Mouse (Mus musculus) MEL (cell line): ENCODE data around the gene Cfdp1. TPM values are rescaled to one million over a fixed set of nuclear protein-coding genes. Genes with fewer than 3 reads are reported as not detected.
A peak's percentile ranks its signal among the peaks of the same experiment; 100 is the strongest.

ENCODE experiments used
- DNase-seq: peaks from one replicate; pipeline ENCODE4 v3.0.0; 2011; ENCODE audit warnings: low read depth, low spot score
- H3K27ac ChIP-seq: 2 replicates; pipeline ENCODE4 v1.5.1; 2012; ENCODE audit warnings: low read depth, mild to moderate bottlenecking, control low read depth, low read length, moderate library complexity; ENCODE audit not compliant: control insufficient read depth
- H3K27me3 ChIP-seq, 2 experiments: fragments of 150-350 bp in 1 of 2; sonication (generic) in 1 of 2; 2 replicates each; pipeline ENCODE4 v1.6.1; 2012; ENCODE audit warnings: low read length in 2 of 2, mild to moderate bottlenecking in 2 of 2, improper control_type of control experiment in 1 of 2, moderate library complexity in 1 of 2; ENCODE audit not compliant: insufficient read depth in 2 of 2, control insufficient read depth in 1 of 2
- H3K36me3 ChIP-seq, 2 experiments: 2 replicates each; pipeline ENCODE4 v1.6.1; 2012 to 2014; ENCODE audit warnings: low read length in 2 of 2, improper control_type of control experiment in 1 of 2, inconsistent platforms in 1 of 2, mild to moderate bottlenecking in 1 of 2; ENCODE audit not compliant: insufficient read depth in 2 of 2, control insufficient read depth in 1 of 2
- H3K4me1 ChIP-seq, 2 experiments: fragments of 150-350 bp in 1 of 2; sonication (generic) in 1 of 2; 2 replicates each; pipeline ENCODE4 v1.6.1; 2012; ENCODE audit warnings: low read length in 2 of 2, improper control_type of control experiment in 1 of 2, mild to moderate bottlenecking in 1 of 2; ENCODE audit not compliant: insufficient read depth in 2 of 2, control insufficient read depth in 1 of 2
- H3K4me3 ChIP-seq, 2 experiments: fragments of 150-350 bp in 1 of 2; sonication (generic) in 1 of 2; 2 replicates each; pipeline ENCODE4 v1.5.1; 2012; ENCODE audit warnings: low read depth in 2 of 2, low read length in 2 of 2, mild to moderate bottlenecking in 2 of 2, moderate library complexity in 2 of 2, control low read depth in 1 of 2, improper control_type of control experiment in 1 of 2; ENCODE audit not compliant: control insufficient read depth in 1 of 2, insufficient read depth in 1 of 2
- H3K79me2 ChIP-seq: 2 replicates; pipeline ENCODE4 v1.6.1; 2012; ENCODE audit warnings: mild to moderate bottlenecking, low read length, moderate library complexity; ENCODE audit not compliant: control insufficient read depth, poor library complexity, insufficient read depth
- H3K9ac ChIP-seq: 2 replicates; pipeline ENCODE4 v1.6.1; 2012; ENCODE audit warnings: low read depth, mild to moderate bottlenecking, control low read depth, low read length, moderate library complexity; ENCODE audit not compliant: control insufficient read depth, poor library complexity, severe bottlenecking
- H3K9me3 ChIP-seq: fragments of 150-350 bp; sonication (generic); replicated peaks from 2 replicates; pipeline ENCODE4 v1.6.1; 2012; ENCODE audit warnings: mild to moderate bottlenecking, low read length, improper control_type of control experiment, moderate library complexity; ENCODE audit not compliant: insufficient read depth
- BHLHE40 ChIP-seq: IDR thresholded peaks from 2 replicates; pipeline ENCODE4 v1.6.1; 2012; ENCODE audit warnings: low read depth, mild to moderate bottlenecking, inconsistent platforms, low read length, improper control_type of control experiment, borderline replicate concordance
- CHD1 ChIP-seq: IDR thresholded peaks from 2 replicates; pipeline ENCODE4 v1.6.1; 2012; ENCODE audit warnings: low read depth, mild to moderate bottlenecking, inconsistent platforms, low read length, improper control_type of control experiment
- CHD2 ChIP-seq: IDR thresholded peaks from 2 replicates; pipeline ENCODE4 v1.6.1; 2011; ENCODE audit warnings: low read length, improper control_type of control experiment
- CTCF ChIP-seq, 3 experiments: IDR thresholded peaks in 2 of 3; conservative IDR thresholded peaks in 1 of 3; 2 replicates each; pipeline ENCODE4 v1.5.1; 2011 to 2012; ENCODE audit warnings: low read length in 3 of 3, low read depth in 2 of 3, mild to moderate bottlenecking in 2 of 3, improper control_type of control experiment in 1 of 3, inconsistent platforms in 1 of 3, mixed read lengths in 1 of 3, moderate library complexity in 1 of 3; ENCODE audit not compliant: control insufficient read depth in 1 of 3, insufficient read depth in 1 of 3, poor library complexity in 1 of 3, severe bottlenecking in 1 of 3
- E2F4 ChIP-seq: IDR thresholded peaks from 2 replicates; pipeline ENCODE4 v1.6.1; 2011; ENCODE audit warnings: low read depth, low read length, improper control_type of control experiment, borderline replicate concordance
- ELF1 ChIP-seq: IDR thresholded peaks from 2 replicates; pipeline ENCODE4 v1.6.1; 2014; ENCODE audit warnings: low read depth, mild to moderate bottlenecking, inconsistent platforms, low read length, improper control_type of control experiment, moderate library complexity
- ETS1 ChIP-seq: IDR thresholded peaks from 2 replicates; pipeline ENCODE4 v1.6.1; 2012; ENCODE audit warnings: low read depth, mild to moderate bottlenecking, inconsistent platforms, low read length, improper control_type of control experiment, moderate library complexity
- GABPA ChIP-seq: IDR thresholded peaks from 2 replicates; pipeline ENCODE4 v1.6.1; 2012; ENCODE audit warnings: low read depth, mild to moderate bottlenecking, inconsistent platforms, low read length, improper control_type of control experiment, moderate library complexity
- GATA1 ChIP-seq: IDR thresholded peaks from 2 replicates; pipeline ENCODE4 v1.6.1; 2011; ENCODE audit warnings: low read depth, low read length, improper control_type of control experiment
- HCFC1 ChIP-seq: IDR thresholded peaks from 2 replicates; pipeline ENCODE4 v1.6.1; 2012; ENCODE audit warnings: low read depth, mild to moderate bottlenecking, inconsistent platforms, low read length, improper control_type of control experiment, moderate library complexity
- JUND ChIP-seq: IDR thresholded peaks from 2 replicates; pipeline ENCODE4 v1.6.1; 2011; ENCODE audit warnings: low read depth, mild to moderate bottlenecking, improper control_type of control experiment, low read length
- KAT2A ChIP-seq: conservative IDR thresholded peaks from 2 replicates; pipeline ENCODE4 v1.6.1; 2012; ENCODE audit warnings: low read depth, low read length, improper control_type of control experiment, inconsistent platforms
- MAFK ChIP-seq: IDR thresholded peaks from 2 replicates; pipeline ENCODE4 v1.6.1; 2011; ENCODE audit warnings: low read depth, mild to moderate bottlenecking, low read length, improper control_type of control experiment, borderline replicate concordance
- MAX ChIP-seq: IDR thresholded peaks from 2 replicates; pipeline ENCODE4 v1.6.1; 2011; ENCODE audit warnings: low read length, improper control_type of control experiment
- MAZ ChIP-seq: IDR thresholded peaks from 2 replicates; pipeline ENCODE4 v1.6.1; 2012; ENCODE audit warnings: low read depth, mild to moderate bottlenecking, inconsistent platforms, low read length, improper control_type of control experiment
- MEF2A ChIP-seq: IDR thresholded peaks from 2 replicates; pipeline ENCODE4 v1.6.1; 2014; ENCODE audit warnings: low read depth, mild to moderate bottlenecking, inconsistent platforms, low read length, improper control_type of control experiment; ENCODE audit not compliant: poor library complexity, insufficient replicate concordance, severe bottlenecking; ENCODE audit errors: extremely low read depth
- MXI1 ChIP-seq: IDR thresholded peaks from 2 replicates; pipeline ENCODE4 v1.6.1; 2011; ENCODE audit warnings: mild to moderate bottlenecking, low read depth, low read length, improper control_type of control experiment
- MYB ChIP-seq: IDR thresholded peaks from 2 replicates; pipeline ENCODE4 v1.6.1; 2011; ENCODE audit warnings: mild to moderate bottlenecking, low read depth, low read length, improper control_type of control experiment
- MYC ChIP-seq: IDR thresholded peaks from 2 replicates; pipeline ENCODE4 v1.6.1; 2011; ENCODE audit warnings: low read depth, mild to moderate bottlenecking, low read length, improper control_type of control experiment, moderate library complexity
- NELFE ChIP-seq: IDR thresholded peaks from 2 replicates; pipeline ENCODE4 v1.6.1; 2011; ENCODE audit warnings: low read depth, low read length, improper control_type of control experiment
- NRF1 ChIP-seq: IDR thresholded peaks from 2 replicates; pipeline ENCODE4 v1.6.1; 2014; ENCODE audit warnings: low read depth, mild to moderate bottlenecking, inconsistent platforms, low read length, improper control_type of control experiment, moderate library complexity; ENCODE audit not compliant: poor library complexity, insufficient read depth, severe bottlenecking
- POLR2A ChIP-seq, 2 experiments: IDR thresholded peaks; 2 replicates each; pipeline ENCODE4 v1.6.1; 2011 to 2012; ENCODE audit warnings: low read length in 2 of 2, mild to moderate bottlenecking in 2 of 2, control low read depth in 1 of 2, improper control_type of control experiment in 1 of 2, low read depth in 1 of 2, moderate library complexity in 1 of 2; ENCODE audit not compliant: control insufficient read depth in 1 of 2, insufficient read depth in 1 of 2, poor library complexity in 1 of 2
- POLR2AphosphoS5 ChIP-seq: IDR thresholded peaks from 2 replicates; pipeline ENCODE4 v1.6.1; 2012; ENCODE audit warnings: low read depth, borderline replicate concordance, mild to moderate bottlenecking, inconsistent platforms, low read length, moderate library complexity, mixed read lengths
- RAD21 ChIP-seq: IDR thresholded peaks from 2 replicates; pipeline ENCODE4 v1.6.1; 2011; ENCODE audit warnings: mild to moderate bottlenecking, low read depth, low read length, improper control_type of control experiment
- RCOR1 ChIP-seq: IDR thresholded peaks from 2 replicates; pipeline ENCODE4 v1.6.1; 2012; ENCODE audit warnings: low read depth, mild to moderate bottlenecking, inconsistent platforms, low read length, improper control_type of control experiment
- SIN3A ChIP-seq: IDR thresholded peaks from 2 replicates; pipeline ENCODE4 v1.6.1; 2012; ENCODE audit warnings: low read length, improper control_type of control experiment, inconsistent platforms
- SMC3 ChIP-seq: IDR thresholded peaks from 2 replicates; pipeline ENCODE4 v1.6.1; 2011; ENCODE audit warnings: low read depth, low read length, improper control_type of control experiment
- TAL1 ChIP-seq: IDR thresholded peaks from 2 replicates; pipeline ENCODE4 v1.6.1; 2012; ENCODE audit warnings: mild to moderate bottlenecking, inconsistent platforms, low read length, moderate library complexity, mixed read lengths
- TBP ChIP-seq: IDR thresholded peaks from 2 replicates; pipeline ENCODE4 v1.8.0; 2011; ENCODE audit warnings: low read depth, low read length, improper control_type of control experiment
- TCF12 ChIP-seq: IDR thresholded peaks from 2 replicates; pipeline ENCODE4 v1.6.1; 2014; ENCODE audit warnings: low read depth, mild to moderate bottlenecking, inconsistent platforms, low read length, improper control_type of control experiment, moderate library complexity
- UBTF ChIP-seq: IDR thresholded peaks from 2 replicates; pipeline ENCODE4 v1.6.1; 2012; ENCODE audit warnings: low read depth, mild to moderate bottlenecking, inconsistent platforms, low read length, improper control_type of control experiment, moderate library complexity, borderline replicate concordance; ENCODE audit not compliant: insufficient read depth
- USF2 ChIP-seq, 2 experiments: IDR thresholded peaks; 2 replicates each; pipeline ENCODE4 v1.6.1; 2011 to 2012; ENCODE audit warnings: improper control_type of control experiment in 2 of 2, low read length in 2 of 2, borderline replicate concordance in 1 of 2, inconsistent platforms in 1 of 2, low read depth in 1 of 2, mild to moderate bottlenecking in 1 of 2; ENCODE audit not compliant: insufficient read depth in 1 of 2
- ZC3H11A ChIP-seq: IDR thresholded peaks from 2 replicates; pipeline ENCODE4 v1.6.1; 2012; ENCODE audit warnings: low read depth, mild to moderate bottlenecking, inconsistent platforms, low read length, improper control_type of control experiment
- ZKSCAN1 ChIP-seq: IDR thresholded peaks from 2 replicates; pipeline ENCODE4 v1.6.1; 2012; ENCODE audit warnings: low read depth, mild to moderate bottlenecking, inconsistent platforms, low read length, improper control_type of control experiment, moderate library complexity
- ZMIZ1 ChIP-seq: IDR thresholded peaks from 2 replicates; pipeline ENCODE4 v1.6.1; 2012; ENCODE audit warnings: low read depth, mild to moderate bottlenecking, inconsistent platforms, low read length, improper control_type of control experiment, moderate library complexity
- ZNF384 ChIP-seq: IDR thresholded peaks from 2 replicates; pipeline ENCODE4 v1.6.1; 2012; ENCODE audit warnings: low read depth, mild to moderate bottlenecking, inconsistent platforms, low read length, improper control_type of control experiment
- polyA plus RNA-seq, 2 experiments: library from polyadenylated mRNA; stranded (reverse) in 1 of 2; unstranded in 1 of 2; fragments of >175 nt in 1 of 2; fragments of >200 nt in 1 of 2; gene quantifications; 2 replicates each; pipeline versions ENCODE4 v1.2.1 to v1.2.4; 2012; ENCODE audit warnings: low replicate concordance in 2 of 2, low read depth in 1 of 2; ENCODE audit not compliant: insufficient read length in 2 of 2, insufficient read depth in 1 of 2, missing spikeins in 1 of 2
- total RNA-seq: library from RNA; depleted of rRNA; stranded (reverse); fragments of 300-350 nt; gene quantifications from 2 replicates; pipeline ENCODE4 v1.2.3, GENCODE M21; 2012; rRNA removed

Cfdp1 gene
- total RNA-seq (168 and 185 TPM in 2 replicates), polyA plus RNA-seq (100 to 1,000 TPM in 1 of 2 experiments, not detected in 1; 214 TPM)

GRCm38 (mm10) chr8:111853861-111854501 lies at the start of gene Cfdp1:
TSS of gene Cfdp1 (minus strand) at chr8:111854291.
- H3K9me3 ChIP-seq = no peaks in the 10 kb centered on the region
- peaks cover 0 to 12% of the 10 kb centered on the region in 2 experiments; a peak in 3 of 4 replicates for H3K4me1 ChIP-seq
- peak within 1 kb of the TSS; percentile 70 for H3K9ac ChIP-seq
- no peaks in the 10 kb centered on the region for H3K27me3 ChIP-seq
- peaks cover 46% of the 10 kb centered on the region for H3K79me2 ChIP-seq
- DNase-seq = peak; percentile 98
- H3K27ac ChIP-seq = peak within 1 kb of the TSS; percentile 18
- H3K36me3 ChIP-seq = peaks cover under 1 to 17% of the 10 kb centered on the region in 2 experiments; a peak in 2 of 4 replicates
- peak within 1 kb of the TSS; percentile 72 to 75 for H3K4me3 ChIP-seq
- TF ChIP-seq BHLHE40 = no peak
- peak; percentile 100 for TF ChIP-seq MAZ
- no peak for TF ChIP-seq GATA1
- no peak for TF ChIP-seq GABPA
- no peak for TF ChIP-seq ZMIZ1
- peak; percentile 84 for TF ChIP-seq ELF1
- peak; percentile 79 for TF ChIP-seq MXI1
- TF ChIP-seq RAD21 = no peak
- no peak for TF ChIP-seq UBTF
- no peak for TF ChIP-seq SMC3
- peak; percentile 94 for TF ChIP-seq NRF1
- TF ChIP-seq ETS1 = no peak; the same call in 1 of the 2 replicates
- TF ChIP-seq USF2 (IDR thresholded peaks at IDR 0.05; ENCODE audit: borderline replicate concordance in 1 of 2, insufficient read depth in 1 of 2, low read depth in 1 of 2, low read length in 2 of 2) = peak; percentile 71 to 91; a peak in 3 of 4 replicates
- TF ChIP-seq CTCF (IDR thresholded peaks at IDR 0.05 in 2 of 3, conservative IDR thresholded peaks at IDR 0.05 in 1 of 3; ENCODE audit: control insufficient read depth in 1 of 3, insufficient read depth in 1 of 3, low read depth in 2 of 3, low read length in 3 of 3, poor library complexity in 1 of 3, severe bottlenecking in 1 of 3) = no peak
- TF ChIP-seq RCOR1 = no peak
- peak; percentile 95 for TF ChIP-seq KAT2A
- TF ChIP-seq MYB = no peak
- peak; percentile 34; the same call in 1 of the 2 replicates for TF ChIP-seq TCF12
- no peak for TF ChIP-seq MAFK
- no peak for TF ChIP-seq ZNF384
- TF ChIP-seq MEF2A = no peak
- TF ChIP-seq ZKSCAN1 = no peak
- TF ChIP-seq JUND = no peak
- TF ChIP-seq MAX = peak; percentile 100
- no peak for TF ChIP-seq TAL1
- no peak; the same call in 1 of the 2 replicates for TF ChIP-seq E2F4
- TF ChIP-seq CHD1 = no peak
- peak; percentile 80 for TF ChIP-seq TBP
- TF ChIP-seq HCFC1 = peak; percentile 98
- TF ChIP-seq POLR2AphosphoS5 = no peak
- TF ChIP-seq ZC3H11A = no peak
- TF ChIP-seq CHD2 = no peak; the same call in 1 of the 2 replicates
- TF ChIP-seq POLR2A (IDR thresholded peaks at IDR 0.05; ENCODE audit: control insufficient read depth in 1 of 2, insufficient read depth in 1 of 2, low read depth in 1 of 2, low read length in 2 of 2, poor library complexity in 1 of 2) = peak; percentile 84 to 86
- TF ChIP-seq NELFE = peak; percentile 70
- peak; percentile 95 for TF ChIP-seq SIN3A
- TF ChIP-seq MYC = peak; percentile 98
